Mouse (Mus musculus): ENCODE results near the gene Pkdrej. TPM values are rescaled to one million over a fixed set of nuclear protein-coding genes. Genes with fewer than 3 reads are reported as not detected.

Gene Pkdrej
- total RNA-seq, 1 experiment from 2014 or later: not detected

GRCm38 (mm10) chr15:85776771-85777170 is 44.8 kb downstream of the Pkdrej start:
- no peak for ATAC-seq (ENCODE audit: extremely low read depth, insufficient number of reproducible peaks, low FRiP score, poor library complexity, severe bottlenecking)

GRCm38 (mm10) chr15:85776241-85776640 is 45.3 kb downstream of the Pkdrej start:
- ATAC-seq (ENCODE audit: extremely low read depth, insufficient number of reproducible peaks, low FRiP score, poor library complexity, severe bottlenecking): no peak

GRCm38 (mm10) chr15:85775001-85775400 is 46.5 kb downstream of the Pkdrej start:
- no peak for ATAC-seq (ENCODE audit: extremely low read depth, insufficient number of reproducible peaks, low FRiP score, poor library complexity, severe bottlenecking)

- no peak for ATAC-seq (ENCODE audit: extremely low read depth, insufficient number of reproducible peaks, low FRiP score, poor library complexity, severe bottlenecking)
These were observed 47.1 kb downstream of the Pkdrej start for GRCm38 (mm10) chr15:85774419-85774818.

GRCm38 (mm10) chr15:85772146-85772740 is 49.3 kb downstream of the Pkdrej start:
- no peak for ATAC-seq (ENCODE audit: extremely low read depth, insufficient number of reproducible peaks, low FRiP score, poor library complexity, severe bottlenecking)

GRCm38 (mm10) chr15:85771306-85772121 is 50.0 kb downstream of the Pkdrej start:
- ATAC-seq (ENCODE audit: extremely low read depth, insufficient number of reproducible peaks, low FRiP score, poor library complexity, severe bottlenecking): no peak

- ATAC-seq (ENCODE audit: extremely low read depth, insufficient number of reproducible peaks, low FRiP score, poor library complexity, severe bottlenecking): no peak
These were observed 52.5 kb downstream of the Pkdrej start for GRCm38 (mm10) chr15:85768991-85769390.

- ATAC-seq (ENCODE audit: extremely low read depth, insufficient number of reproducible peaks, low FRiP score, poor library complexity, severe bottlenecking): no peak
These were observed 54.9 kb downstream of the Pkdrej start for GRCm38 (mm10) chr15:85766677-85767076.

- no peak for ATAC-seq (ENCODE audit: extremely low read depth, insufficient number of reproducible peaks, low FRiP score, poor library complexity, severe bottlenecking)
These were observed 56.5 kb downstream of the Pkdrej start for GRCm38 (mm10) chr15:85765022-85765421.

Other genes starting within 250 kb of the Pkdrej start
- not detected in 2 replicates for gene Wnt7b, start 239.3 kb downstream of the Pkdrej start, total RNA-seq (2017)
- gene Ppara, start 86.8 kb downstream of the Pkdrej start, total RNA-seq (2017): not detected in 2 replicates
- 7.5 and 7.9 TPM in 2 replicates for gene Cdpf1, start 10.0 kb downstream of the Pkdrej start, total RNA-seq (2017)
- gene Ttc38, start 10.6 kb upstream of the Pkdrej start, total RNA-seq (2017): 8.2 and 9.0 TPM in 2 replicates
- gene Gtse1, start 38.0 kb upstream of the Pkdrej start, total RNA-seq (2017): 0.35 and 0.86 TPM in 2 replicates
- gene Trmu, start 57.6 kb upstream of the Pkdrej start, total RNA-seq (2017): 32.9 and 56.7 TPM in 2 replicates
- gene Celsr1, start 212.0 kb upstream of the Pkdrej start, total RNA-seq (2017): 1.4 and 3.1 TPM in 2 replicates
- gene Gramd4, start 236.0 kb upstream of the Pkdrej start, total RNA-seq (2017): 47.0 and 55.5 TPM in 2 replicates